Mouse (Mus musculus): ENCODE measurements around the gene Syndig1. TPM values are rescaled to one million over a fixed set of nuclear protein-coding genes. Genes with fewer than 3 reads are reported as not detected.
A peak's percentile ranks its signal among the peaks of the same experiment; 100 is the strongest.

The Syndig1 gene
- under 1 TPM in 1 of 2 experiments, not detected in 1; 0.14 TPM for total RNA-seq (2021)

DNA sequence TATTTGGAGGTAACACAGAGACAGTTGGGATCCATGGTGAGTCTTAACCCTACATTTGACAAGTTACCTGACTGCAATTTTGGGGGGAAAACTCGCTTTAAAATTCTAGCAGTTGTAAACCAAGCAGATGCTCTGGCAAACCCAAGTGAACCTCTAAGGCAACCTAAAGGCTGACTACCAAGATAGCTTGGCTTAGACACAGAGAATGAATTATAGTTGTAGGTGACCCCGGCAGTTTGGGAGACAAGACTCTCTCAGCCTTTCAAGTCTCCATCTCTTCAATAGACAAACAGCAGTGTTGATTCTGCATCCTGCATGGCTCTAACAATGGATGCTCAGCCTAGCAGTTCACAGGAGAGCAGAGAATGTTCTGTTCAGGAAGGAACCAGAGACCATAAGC, at the start of gene Syndig1:
Syndig1 (plus strand) TSS at position 301 of the 400 bp plus-strand sequence.
- DNase-seq = no peak
- intact Hi-C loops (cut with DNase I) = no loop called here

DNA sequence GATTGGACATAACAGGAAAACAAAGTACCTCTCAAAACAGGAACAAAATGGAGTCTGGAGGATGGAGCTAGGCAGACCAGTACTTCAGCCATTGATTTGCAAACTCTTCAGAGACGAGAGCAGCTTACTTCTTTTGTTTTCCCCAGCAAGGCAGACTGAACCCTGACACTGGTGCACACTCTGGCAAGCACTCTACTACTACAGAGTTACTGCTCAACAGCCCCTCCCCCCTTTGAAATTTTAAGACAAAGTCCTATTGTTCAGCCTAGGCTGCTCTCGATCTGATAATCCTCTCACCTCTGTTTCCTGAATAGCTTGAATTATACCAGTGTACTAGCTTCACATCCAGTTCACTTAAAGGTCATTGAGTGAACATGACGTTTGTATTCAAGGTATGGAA, 30.4 kb upstream of the Syndig1 start:
- no peak for DNase-seq
- intact Hi-C loops (cut with DNase I) = no loop called here

DNA sequence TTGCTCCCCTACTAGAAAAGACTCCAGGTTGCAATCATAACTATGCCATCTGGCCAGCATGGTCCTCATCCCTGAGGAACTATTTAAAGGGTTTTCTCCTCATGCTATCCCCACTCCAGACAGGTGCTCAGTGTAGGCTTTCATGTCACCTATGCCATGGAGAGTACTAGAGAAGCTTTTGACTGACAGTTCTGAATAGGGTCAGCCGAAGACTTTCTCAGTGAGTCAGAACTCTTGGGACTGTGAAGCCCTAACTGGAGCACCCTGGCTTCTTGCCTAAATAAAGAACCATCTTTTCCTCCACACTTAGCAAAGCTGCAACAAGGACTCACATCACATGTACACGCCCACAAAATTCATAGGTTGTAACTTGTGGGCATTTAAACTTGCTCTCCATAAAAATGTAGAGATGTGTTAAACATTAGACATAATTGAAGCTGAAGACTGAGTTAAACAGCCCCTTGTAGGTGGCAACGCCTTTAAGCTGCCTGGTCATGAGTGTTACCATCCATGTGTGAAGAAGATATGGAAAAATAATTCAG, 24.3 kb upstream of the Syndig1 start:
- no peak for DNase-seq

DNA sequence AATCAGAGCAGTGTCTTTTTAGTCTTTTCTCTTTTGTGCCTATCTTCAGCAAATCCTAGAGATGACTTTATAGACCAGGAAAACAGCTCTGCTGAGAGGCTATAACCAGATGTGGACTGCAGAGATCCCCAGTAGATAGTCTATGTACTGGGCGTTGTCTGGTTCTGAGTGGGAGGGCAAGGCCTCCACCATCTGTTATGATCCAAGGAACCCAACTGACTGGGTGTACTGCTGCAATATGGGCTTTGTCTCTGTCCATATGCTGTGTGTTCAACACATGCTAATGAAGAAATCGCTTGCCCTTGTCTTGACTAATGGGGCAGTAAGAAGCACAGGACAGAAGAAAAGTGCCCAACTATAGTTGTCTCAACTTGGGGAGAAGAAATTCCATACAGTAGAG, 23.8 kb upstream of the Syndig1 start:
- intact Hi-C loops (cut with DNase I) = no loop called here
- no peak for DNase-seq

More for the DNA sequence above, 24.3 kb upstream of the Syndig1 start:
- intact Hi-C loops (cut with DNase I) = no loop called here

DNA sequence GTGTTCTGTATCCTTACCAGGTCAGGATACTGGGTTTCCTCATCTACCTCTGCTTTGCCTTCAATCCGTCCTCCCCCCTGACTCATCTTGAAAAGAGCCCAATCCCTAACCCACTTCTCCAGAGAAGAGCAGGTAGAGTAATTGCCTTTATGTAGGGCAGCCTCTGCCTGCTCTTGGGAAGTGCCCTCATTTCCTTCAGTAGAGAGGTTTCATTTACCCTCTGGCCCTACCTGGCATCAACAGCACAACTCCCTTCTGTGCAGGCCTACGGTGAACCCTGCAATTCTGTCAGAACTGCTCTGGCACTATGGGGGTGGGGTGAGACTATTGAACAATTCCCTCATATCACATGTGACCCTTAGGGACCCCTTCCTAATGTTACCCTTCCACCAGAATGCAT, 16.1 kb upstream of the Syndig1 start:
- DNase-seq = no peak
- intact Hi-C loops (cut with DNase I) = no loop called here

DNA sequence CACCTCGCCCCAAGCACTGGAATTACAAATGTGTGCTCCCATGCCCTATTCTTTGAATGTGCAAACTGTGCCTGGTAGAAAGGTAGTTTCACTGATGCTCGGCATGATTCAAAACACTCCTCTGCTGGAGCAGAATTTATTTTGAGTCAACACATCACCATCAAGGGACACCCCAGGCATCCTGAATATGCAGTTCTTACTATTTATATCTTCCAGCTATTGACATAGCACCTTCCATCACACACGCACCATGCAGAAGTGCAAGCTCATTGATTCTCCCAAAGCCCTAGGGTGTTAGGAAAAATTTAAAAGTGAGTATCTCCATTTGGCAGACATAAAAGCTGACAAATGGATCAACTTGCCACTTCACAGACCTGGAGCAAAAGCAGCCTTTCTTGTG, 10.6 kb upstream of the Syndig1 start:
- DNase-seq = no peak

DNA sequence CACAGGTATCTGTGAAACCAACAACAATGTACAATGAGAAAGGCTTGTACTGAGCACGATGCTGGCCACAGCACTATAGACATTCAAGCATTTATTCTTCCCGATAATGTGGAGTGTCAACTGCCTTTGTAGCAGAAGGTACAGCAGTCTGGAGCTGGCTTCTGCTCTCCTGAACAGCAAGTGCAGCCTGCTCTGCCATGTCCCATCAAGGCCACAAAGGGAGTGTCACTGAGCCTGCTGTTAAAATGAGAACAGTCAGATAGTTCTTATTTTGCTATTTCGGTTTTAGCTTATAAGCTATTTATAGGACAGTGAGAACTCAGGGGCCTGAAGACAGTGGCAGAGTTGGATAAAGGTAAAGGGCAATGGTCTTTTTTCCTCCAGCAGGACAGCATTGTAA, 9.3 kb upstream of the Syndig1 start:
- DNase-seq = no peak
- intact Hi-C loops (cut with DNase I) = no loop called here

More for the DNA sequence above, 10.6 kb upstream of the Syndig1 start:
- intact Hi-C loops (cut with DNase I) = no loop called here

DNA sequence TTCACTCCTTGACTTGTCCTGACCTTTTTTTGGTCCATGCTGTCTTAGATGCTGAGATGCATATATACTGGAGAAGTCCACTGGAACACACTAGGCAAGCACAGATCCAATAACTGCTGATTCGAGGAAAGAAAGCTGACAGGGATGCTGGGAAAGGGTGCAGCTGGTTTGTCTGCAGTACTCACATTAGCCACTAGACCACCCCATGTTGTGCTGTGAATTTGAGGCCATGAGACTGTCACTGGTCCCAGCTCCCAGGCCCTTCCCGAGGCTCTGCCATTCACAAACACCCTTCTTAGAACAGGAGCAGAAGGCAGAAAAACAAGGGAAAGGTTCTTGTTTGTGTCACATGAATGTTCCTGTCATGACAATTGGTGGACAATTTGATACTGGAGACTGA, 8.8 kb upstream of the Syndig1 start:
- no peak for DNase-seq
- intact Hi-C loops (cut with DNase I) = no loop called here

DNA sequence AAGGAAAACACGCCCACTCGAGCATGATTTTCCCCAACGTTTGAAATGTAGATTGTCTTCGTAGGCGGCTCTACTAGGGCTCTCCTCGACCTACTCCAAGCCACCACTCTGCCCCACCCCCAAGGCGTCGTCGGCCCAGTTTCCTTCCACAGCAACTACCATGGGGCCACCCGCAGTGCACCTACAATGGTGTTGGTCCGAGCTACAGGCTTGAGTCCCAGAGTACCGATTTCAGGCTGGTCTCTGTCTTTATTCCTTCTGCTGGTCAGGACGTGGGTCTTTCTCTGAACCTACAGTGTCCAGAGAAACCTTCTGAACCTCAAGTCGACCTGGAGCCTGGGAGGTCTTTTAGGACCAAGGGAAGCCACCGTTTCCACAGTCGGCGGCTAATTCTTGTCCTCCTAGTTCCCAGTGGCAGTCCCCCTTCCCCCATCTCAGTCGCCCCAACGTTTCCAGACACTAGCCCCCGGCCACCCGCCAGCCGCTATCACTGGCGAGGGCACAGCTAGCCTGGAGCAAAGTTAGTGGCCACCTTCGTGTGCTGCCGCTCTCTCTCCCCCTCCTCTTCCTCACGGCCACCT, 1.0 kb downstream of the Syndig1 start:
- no peak for DNase-seq
- intact Hi-C loops (cut with DNase I) = no loop called here

DNA sequence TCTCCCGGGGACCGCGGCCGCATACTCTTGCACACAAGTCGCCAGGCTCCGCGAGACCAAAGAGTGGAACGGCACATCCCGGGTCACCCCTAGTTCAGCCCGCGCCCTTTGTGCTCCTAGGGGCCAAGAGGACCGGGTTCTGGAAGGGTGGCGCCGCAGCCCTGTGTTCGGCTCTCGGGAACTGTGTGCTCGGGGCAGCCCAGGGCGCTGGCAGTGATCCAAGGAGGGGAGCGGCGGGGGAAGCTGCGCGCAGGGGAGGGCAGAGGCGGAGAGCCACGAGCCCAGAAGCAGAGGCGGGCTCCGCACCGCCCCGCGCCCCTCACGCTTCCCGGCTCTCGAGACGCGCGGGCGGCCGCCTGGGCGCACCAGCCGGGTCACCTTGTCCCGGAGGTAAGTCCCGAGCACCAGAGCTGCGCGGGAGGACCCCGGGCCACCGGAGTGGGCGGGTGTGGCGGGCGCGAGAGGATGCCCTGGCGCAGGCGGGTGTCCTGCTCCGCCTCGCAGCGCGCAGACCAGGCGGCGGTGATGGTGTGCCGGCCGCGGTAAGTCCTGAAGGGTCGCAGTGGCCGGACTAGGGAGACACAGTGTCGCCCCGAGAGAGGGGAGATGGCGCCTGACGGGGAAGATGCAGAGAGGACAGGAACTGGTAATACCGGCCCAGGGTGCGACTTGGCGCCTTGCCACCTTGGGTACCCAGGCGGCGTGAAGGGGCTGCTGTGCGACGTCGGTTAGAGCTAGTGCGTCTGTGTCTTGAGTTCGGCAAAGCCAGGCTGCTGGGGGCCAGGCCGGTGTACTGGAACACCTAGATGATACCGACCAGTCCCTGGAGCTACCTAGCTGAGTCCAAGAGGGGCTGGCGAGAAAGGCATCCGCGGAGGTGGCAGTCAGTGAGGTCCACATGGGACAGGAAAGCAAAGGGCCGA, 1.8 kb downstream of the Syndig1 start, which contains the start of gene C530025M09Rik:
C530025M09Rik (minus strand) TSS at position 678 of the 923 bp plus-strand sequence.
- peak in 1 of 2 experiments; percentile 10 for DNase-seq
- intact Hi-C loops (cut with DNase I) = no loop called here

DNA sequence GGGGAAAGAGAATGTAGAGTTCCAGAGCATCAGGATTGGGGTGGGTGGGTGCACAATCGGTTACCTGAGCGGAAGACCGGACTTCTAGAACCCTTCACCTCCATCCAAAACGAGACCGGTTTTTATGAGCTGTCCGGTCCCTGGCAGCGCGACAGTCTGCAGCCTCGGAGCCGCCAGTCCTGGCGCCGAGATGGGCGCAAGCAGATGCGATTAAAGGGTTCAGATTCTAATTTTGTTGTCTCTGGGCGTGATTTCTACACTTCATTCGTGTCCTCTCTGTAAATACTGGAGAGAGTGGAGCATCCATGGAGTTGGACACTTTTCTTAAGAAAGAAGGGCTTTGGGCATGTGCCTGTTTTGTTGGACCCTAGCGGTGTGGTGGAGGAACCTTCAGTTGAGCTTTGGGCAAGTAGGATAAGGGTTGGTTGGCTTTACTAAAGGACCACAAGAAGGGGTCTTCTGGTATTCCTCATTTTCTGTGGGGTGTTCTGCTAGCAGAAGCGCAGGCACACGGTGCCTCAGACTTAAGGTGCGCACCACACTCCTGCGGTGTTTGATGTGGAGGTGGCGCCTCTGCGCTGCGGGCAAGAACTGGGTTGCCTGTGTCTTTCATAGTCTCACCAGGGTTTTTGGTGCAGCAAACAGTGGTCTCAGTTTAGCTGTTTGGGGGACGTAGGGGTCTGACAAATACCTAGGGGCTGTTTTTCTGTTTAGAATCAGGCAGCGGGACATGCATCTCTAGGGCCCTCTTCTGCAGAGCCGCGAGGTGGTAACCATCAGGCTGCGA, 2.6 kb downstream of the Syndig1 start:
- no peak for DNase-seq
- intact Hi-C loops (cut with DNase I) = no loop called here

DNA sequence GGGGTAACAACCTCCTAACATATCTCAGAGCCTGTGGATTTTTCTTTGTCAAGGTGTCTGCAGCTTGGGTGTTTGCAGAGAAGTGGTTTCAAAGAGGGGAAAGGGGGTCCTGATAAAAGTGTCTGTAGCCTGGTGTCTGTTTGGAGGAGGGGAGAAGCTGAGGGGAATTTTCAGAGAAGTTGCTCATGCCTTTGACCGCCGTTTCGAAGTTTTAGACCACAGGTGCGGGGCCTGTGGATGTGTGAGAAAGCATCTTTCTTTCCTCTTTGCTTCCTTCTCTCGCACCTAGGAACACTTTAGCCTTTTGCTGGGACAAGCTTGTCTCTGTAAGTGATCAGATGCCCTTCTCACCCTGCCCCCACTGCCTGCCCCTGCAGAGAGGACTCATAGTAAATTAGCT, 3.3 kb downstream of the Syndig1 start:
- no peak for DNase-seq
- intact Hi-C loops (cut with DNase I) = no loop called here

DNA sequence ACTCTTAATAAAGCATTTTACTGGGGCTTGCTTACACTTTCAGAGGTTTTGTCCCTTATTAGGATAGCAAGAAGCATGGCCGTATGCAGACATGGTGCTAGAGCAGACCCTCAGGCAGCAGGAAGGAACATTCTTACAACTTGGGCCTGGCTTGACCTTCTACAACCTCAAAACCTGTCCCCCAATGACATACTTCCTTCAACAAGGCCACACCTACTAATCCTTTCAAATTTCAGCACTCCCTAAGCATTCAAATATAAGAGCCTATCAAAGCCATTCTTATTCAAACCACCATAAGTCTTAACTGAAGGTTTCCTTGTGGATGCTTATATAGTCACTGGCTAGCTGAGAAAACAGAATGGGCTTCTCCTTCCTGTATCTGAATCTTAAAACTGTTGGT, 6.1 kb downstream of the Syndig1 start:
- DNase-seq = no peak
- intact Hi-C loops (cut with DNase I) = no loop called here

DNA sequence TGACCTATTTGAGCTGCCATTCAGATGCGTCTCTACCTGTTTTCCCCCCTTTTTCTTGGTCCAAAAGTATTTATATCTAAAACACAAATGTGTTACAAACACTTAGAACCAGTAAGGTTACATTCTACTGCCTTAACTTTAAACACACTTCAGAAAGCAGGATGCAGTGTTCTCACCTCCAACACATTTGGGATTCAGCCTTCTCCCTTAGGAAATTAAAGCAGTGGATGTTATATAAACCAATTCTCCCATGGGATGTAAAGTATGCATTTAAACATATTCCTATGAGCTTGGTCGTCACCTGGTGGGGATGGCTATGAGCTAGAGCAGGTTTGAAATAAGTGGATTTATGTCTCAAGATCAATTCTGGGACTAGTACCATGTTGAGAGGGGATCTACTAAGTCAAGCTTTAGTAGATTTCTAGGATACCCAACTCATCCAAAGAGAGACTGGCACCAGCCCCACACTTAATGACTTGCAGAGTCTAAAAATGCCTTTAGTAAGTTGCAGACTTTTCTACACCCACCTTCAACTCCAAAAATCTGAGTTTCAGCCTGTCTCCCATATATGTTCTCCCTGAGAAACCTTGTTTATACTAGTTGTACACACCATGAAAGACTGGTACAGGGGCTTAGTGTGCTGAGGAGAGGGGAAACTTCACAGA, 7.6 kb downstream of the Syndig1 start:
- intact Hi-C loops (cut with DNase I) = no loop called here
- DNase-seq = no peak

DNA sequence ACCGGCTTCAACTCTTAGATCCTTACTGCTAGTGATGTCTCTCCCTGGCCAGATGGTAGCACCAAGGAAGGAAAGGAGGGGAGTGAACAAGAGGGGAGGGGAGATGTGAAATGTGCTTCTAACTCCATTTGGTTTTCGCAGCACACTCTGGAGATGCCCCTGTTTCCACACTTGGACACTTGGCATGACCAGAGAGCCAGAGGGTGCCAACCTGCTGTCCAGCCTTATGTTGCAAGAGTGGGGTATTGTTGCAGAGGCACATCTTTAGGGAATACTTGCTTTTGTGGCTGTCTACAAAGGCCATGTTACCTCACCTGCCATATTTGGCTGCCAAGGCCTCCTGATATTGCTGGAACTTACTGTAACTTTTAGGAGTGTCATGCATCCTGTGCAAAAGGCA, 10.7 kb downstream of the Syndig1 start:
- intact Hi-C loops (cut with DNase I) = no loop called here
- no peak for DNase-seq

DNA sequence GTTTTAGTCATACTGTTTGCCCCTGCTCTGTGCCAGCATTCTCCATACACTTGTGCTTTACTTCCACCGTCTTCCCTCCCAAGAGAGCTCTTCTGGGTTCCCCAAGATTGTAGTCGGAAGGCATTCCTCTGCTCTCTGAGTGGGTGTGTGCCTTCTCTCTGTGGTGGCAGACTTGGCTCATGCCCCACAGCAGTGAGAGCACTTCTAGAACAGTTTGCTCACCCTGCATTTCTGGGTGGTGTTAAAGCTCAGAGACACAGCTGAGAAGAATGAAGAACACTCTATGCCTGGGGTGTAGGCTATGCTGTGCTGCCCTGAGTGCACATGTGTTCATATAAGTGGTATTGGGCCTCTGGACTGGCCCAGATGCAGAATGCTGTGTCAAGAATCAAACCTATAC, 15.6 kb downstream of the Syndig1 start:
- no peak for DNase-seq
- intact Hi-C loops (cut with DNase I) = no loop called here

DNA sequence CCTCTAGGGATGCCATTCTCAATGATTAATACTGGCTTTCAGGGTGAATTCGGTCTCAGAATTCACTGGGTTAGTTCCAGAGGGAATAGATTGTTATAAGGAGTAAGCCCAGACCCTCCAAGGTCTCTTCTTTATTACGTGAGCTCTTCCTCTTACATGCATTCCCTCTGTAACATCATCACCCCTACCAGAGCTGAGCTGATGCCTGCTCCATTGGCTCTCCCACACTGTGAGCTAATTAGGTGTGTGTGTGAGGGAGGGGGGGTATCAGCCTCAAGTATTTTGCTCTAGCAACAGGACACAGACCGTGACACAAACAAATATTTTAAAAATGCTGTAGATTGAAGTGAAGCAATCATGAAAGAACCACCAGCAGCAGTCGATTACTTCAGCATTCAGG, 19.8 kb downstream of the Syndig1 start:
- no peak for DNase-seq
- intact Hi-C loops (cut with DNase I) = no loop called here

DNA sequence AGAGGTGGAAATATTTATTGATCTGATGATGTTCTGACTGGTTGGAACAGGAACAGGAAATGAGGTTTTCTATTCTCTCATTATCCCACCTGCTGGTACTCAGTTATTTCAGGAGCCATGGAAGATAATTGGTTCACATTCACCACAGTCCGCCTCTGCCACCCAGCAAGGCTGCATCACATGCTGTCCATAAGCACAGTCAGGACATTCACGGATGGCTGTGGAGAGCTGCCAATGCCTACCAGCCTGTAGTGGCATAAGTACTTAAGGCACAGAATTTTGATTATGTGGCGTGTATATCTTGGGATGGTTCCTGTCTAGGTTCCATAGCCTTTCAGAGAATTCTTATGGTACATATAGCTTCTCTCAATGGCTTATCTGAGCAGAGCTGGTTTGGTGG, 32.0 kb downstream of the Syndig1 start:
- intact Hi-C loops (cut with DNase I) = no loop called here
- no peak for DNase-seq

DNA sequence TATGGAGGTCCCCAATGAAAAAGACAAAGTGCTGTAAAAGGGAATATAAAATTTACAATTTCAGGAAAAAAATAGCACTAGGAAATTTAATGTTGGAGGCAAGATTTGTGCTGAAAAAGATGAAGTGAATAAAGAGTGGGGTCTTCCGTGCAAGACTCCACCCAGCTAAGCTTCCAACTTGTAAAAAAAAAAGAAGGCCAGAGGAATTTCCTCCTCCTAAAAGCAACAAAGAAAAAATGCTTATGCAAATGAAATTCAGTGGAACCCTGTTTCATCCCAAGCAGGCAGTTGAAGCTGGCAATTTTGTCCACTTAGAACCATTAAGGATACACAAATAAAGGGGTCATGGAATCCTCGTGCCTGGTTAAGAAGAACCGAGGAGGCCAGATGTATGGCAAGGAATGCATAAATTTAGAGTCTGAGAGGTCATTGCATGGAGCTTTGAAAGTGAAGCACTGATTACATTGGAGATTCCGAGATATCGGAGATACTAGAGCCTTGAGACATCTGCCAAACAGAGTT, 37.0 kb downstream of the Syndig1 start:
- no peak for DNase-seq
- intact Hi-C loops (cut with DNase I) = no loop called here

DNA sequence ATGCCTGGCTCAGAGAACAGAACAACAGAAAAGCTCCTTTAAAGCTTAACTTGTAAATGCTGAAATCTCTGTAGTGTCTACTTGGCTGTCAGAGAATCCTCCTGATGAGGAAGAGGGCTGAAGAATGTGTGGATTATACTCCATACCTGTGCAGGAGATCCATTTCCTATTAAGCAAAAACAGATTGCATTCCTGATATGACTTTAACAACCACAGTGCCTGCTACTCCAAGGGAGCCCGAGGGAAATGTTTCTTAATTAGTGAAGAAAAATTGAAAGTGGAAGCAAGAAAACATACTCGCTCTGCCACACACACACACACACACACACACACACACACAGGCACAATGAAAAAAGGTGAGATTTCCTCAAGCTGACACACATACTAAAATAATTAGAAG, 41.5 kb downstream of the Syndig1 start:
- intact Hi-C loops (cut with DNase I) = no loop called here

More for the DNA sequence above, 41.5 kb downstream of the Syndig1 start:
- DNase-seq = no peak

Data from heart, postnatal 36 days (tissue).